In the genomic region with DNA sequence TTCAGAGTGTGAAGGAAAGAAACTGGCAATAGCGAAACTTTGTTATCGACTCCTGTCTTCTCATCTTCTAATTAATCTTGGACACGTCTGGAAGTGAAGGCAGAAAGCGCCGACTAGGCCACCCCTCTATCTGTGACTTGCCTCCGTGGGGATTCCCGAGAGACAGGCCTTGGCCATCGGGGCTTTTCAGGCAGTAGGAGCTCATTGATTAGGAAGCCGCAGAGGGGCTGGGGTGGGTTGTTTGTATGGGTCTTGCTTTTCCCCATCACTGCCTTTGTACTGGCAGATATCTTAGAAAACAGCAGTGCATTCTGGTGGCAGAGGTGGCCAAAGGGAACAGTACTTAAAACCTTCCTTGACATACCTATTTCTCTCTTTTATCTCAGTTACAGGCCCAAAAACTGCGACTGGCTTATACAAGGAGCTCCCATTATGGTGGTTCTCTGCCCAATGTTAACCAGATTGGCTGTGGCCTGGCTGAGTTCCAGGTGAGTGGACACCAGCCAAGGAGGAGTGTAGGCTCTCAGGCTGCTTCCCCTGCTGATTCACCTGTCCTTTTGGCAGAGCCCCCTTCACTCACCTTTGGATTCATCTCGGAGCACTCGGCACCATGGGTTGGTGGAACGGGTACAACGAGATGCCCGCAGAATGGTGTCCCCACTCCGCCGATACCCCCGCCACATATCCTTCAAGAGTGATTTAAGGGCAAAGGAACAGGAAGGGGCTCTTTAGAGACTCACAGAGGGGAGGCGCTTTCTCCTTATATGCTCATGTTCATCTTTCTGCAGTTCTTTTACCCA, we compare ENCODE assay signal across 17 mouse cellular contexts. TPM values are rescaled to one million over a fixed set of nuclear protein-coding genes. Genes with fewer than 3 reads are reported as not detected.
DNase-seq lines count a peak whose midpoint lies in the region; ATAC-seq and TF ChIP-seq lines count a peak whose summit lies in the region.
"Had no signal": no experiment of that assay in that cellular context is flagged by ENCODE, and none has a peak within 500 bp of the region (broad histone marks: within the 10 kb centered on the region; RNA-seq: fewer than 3 reads in every experiment).

No protein-coding gene starts in this region.

- no peak for ATAC-seq in liver, embryonic 11.5 days (replicated peaks; ENCODE audit: low FRiP score)
- ATAC-seq: forebrain, embryonic 14.5 days; inflammation-experienced regulatory T-cells, adult 6 months; lung, postnatal 0 days had no signal

- no peak for TF ChIP-seq POLR2A in liver, adult 2 months (IDR thresholded peaks at IDR 0.05; ENCODE audit: extremely low read depth, insufficient read depth, low read length)

- H3K9ac ChIP-seq in liver, adult 2 months (ENCODE audit: low read depth, low read length): no peak overlapping the region
- no peak overlapping the region for H3K9ac ChIP-seq in liver, embryonic 11.5 days (ENCODE audit: low read depth, low read length)
- H3K9ac ChIP-seq: liver, embryonic 13.5 days; midbrain, embryonic 12.5 days had no signal

- peaks cover 23% of the 10 kb centered on the region for H3K4me1 ChIP-seq in liver, adult 2 months (ENCODE audit: control insufficient read depth, insufficient read depth, low read length)
- peaks cover 12% of the 10 kb centered on the region for H3K4me1 ChIP-seq in liver, embryonic 11.5 days (replicated peaks; ENCODE audit: control insufficient read depth, insufficient read depth, low read length)

- H3K9me3 ChIP-seq in liver, embryonic 11.5 days (ENCODE audit: control insufficient read depth, low read length): no peaks in the 10 kb centered on the region
- H3K9me3 ChIP-seq: heart, embryonic 10.5 days; liver, embryonic 13.5 days; midbrain, embryonic 12.5 days had no signal

- H3K4me3 ChIP-seq in liver, adult 2 months (ENCODE audit: insufficient read depth, low read depth, low read length): no peak overlapping the region
- H3K4me3 ChIP-seq in liver, embryonic 11.5 days (ENCODE audit: low read depth, low read length): no peak overlapping the region
- H3K4me3 ChIP-seq: heart, embryonic 10.5 days; liver, embryonic 13.5 days; midbrain, embryonic 12.5 days had no signal

- no peaks in the 10 kb centered on the region for H3K27me3 ChIP-seq in liver, adult 2 months (ENCODE audit: control insufficient read depth, insufficient read depth, low read length)
- no peaks in the 10 kb centered on the region for H3K27me3 ChIP-seq in liver, embryonic 11.5 days (replicated peaks; ENCODE audit: control insufficient read depth, insufficient read depth, low read length)
- H3K27me3 ChIP-seq: liver, embryonic 13.5 days; midbrain, embryonic 12.5 days had no signal

- H3K4me2 ChIP-seq in liver, embryonic 11.5 days: no peak overlapping the region
- H3K4me2 ChIP-seq: liver, embryonic 13.5 days; midbrain, embryonic 12.5 days had no signal

- peaks cover 27% of the 10 kb centered on the region for H3K36me3 ChIP-seq in liver, adult 2 months (ENCODE audit: control insufficient read depth, insufficient read depth, low read length)
- H3K36me3 ChIP-seq in liver, embryonic 11.5 days (ENCODE audit: control insufficient read depth, insufficient read depth, low read length): peaks cover 18% of the 10 kb centered on the region

- WGBS in liver, adult 2 months: 85% methylated on average over 19 of the region's 19 CpGs
- WGBS in liver, embryonic 11.5 days: 90% methylated on average over 19 of the region's 19 CpGs

- H3K27ac ChIP-seq in liver, adult 2 months (replicated peaks; ENCODE audit: insufficient read depth, low read depth, low read length): peak overlapping the region; percentile 84
- no peak overlapping the region for H3K27ac ChIP-seq in liver, embryonic 11.5 days (ENCODE audit: low read depth, low read length)
- H3K27ac ChIP-seq: heart, embryonic 10.5 days; liver, embryonic 13.5 days; midbrain, embryonic 12.5 days had no signal

- no peak for TF ChIP-seq CTCF in liver, adult 2 months (IDR thresholded peaks at IDR 0.05; ENCODE audit: low read depth, low read length)

- DNase-seq in adrenal gland, postnatal 25 days: peak; percentile 68
- DNase-seq in adrenal gland, adult 18-20 months (ENCODE audit: low spot score in 2 of 2): no peak
- DNase-seq in liver, adult 2 months (ENCODE audit: extremely low read depth, low read depth, low spot score): peak; percentile 28
- DNase-seq in liver, embryonic 11.5 days (ENCODE audit: low spot score): no peak
- peak; percentile 98 for DNase-seq in cerebellum, adult 9-10 months
- DNase-seq in kidney, postnatal 36 days: peak; percentile 69 to 81
- DNase-seq in urinary bladder, postnatal 10 days (ENCODE audit: low spot score): no peak
- no peak for DNase-seq in spleen, postnatal 4 days (ENCODE audit: low spot score in 2 of 2)
- DNase-seq: heart, postnatal 36 days; liver, embryonic 13.5 days; right cerebral cortex, postnatal 14 days had no signal

- peaks cover 33% of the 10 kb centered on the region; the same call in 1 of the 2 replicates for H3K79me2 ChIP-seq in liver, adult 2 months (ENCODE audit: control insufficient read depth, insufficient read depth, low read length)

RNA-seq across cellular contexts. Expression of gene Crtc2, which starts 3.0 kb away (rescaled TPM):
- 46.7 and 57.8 TPM in 2 replicates for total RNA-seq in adrenal gland, postnatal 25 days (2021)
- total RNA-seq in adrenal gland, adult 18-20 months (2021): 10 to 100 TPM; 48.5 to 51.0 TPM
- 6.8 and 10.8 TPM in 2 replicates for total RNA-seq in liver, adult 2 months (2014; rRNA removed)
- polyA plus RNA-seq in liver, adult 2 months (2012; rRNA removed): 33.8 and 34.4 TPM in 2 replicates
- 12.5 and 14.8 TPM in 2 replicates for polyA plus RNA-seq in liver, embryonic 11.5 days (2014; fragmentation: Nextera tagmentation; extraction: Ambion mirVana)

RNA-seq across cellular contexts. Expression of gene Dennd4b, which starts 8.1 kb away (rescaled TPM):
- 9.0 and 10.7 TPM in 2 replicates for total RNA-seq in adrenal gland, postnatal 25 days (2021)
- 1 to 10 TPM; 8.6 to 9.1 TPM for total RNA-seq in adrenal gland, adult 18-20 months (2021)
- 2.2 and 2.8 TPM in 2 replicates for total RNA-seq in liver, adult 2 months (2014; rRNA removed)
- 4.7 and 9.2 TPM in 2 replicates for polyA plus RNA-seq in liver, adult 2 months (2012; rRNA removed)
- polyA plus RNA-seq in liver, embryonic 11.5 days (2014; fragmentation: Nextera tagmentation; extraction: Ambion mirVana): 4.9 and 7.5 TPM in 2 replicates

RNA-seq across cellular contexts. Expression of gene Slc39a1, which starts 9.0 kb away (rescaled TPM):
- 132 and 136 TPM in 2 replicates for total RNA-seq in adrenal gland, postnatal 25 days (2021)
- 100 to 1,000 TPM; 115 to 116 TPM for total RNA-seq in adrenal gland, adult 18-20 months (2021)
- 59.3 and 64.3 TPM in 2 replicates for total RNA-seq in liver, adult 2 months (2014; rRNA removed)
- polyA plus RNA-seq in liver, adult 2 months (2012; rRNA removed): 67.7 and 68.0 TPM in 2 replicates
- 48.7 and 57.5 TPM in 2 replicates for polyA plus RNA-seq in liver, embryonic 11.5 days (2014; fragmentation: Nextera tagmentation; extraction: Ambion mirVana)

RNA-seq across cellular contexts. Expression of gene Creb3l4, which starts 13.6 kb away (rescaled TPM):
- 0.85 TPM in 1 of 2 replicates, not detected in the other for total RNA-seq in adrenal gland, postnatal 25 days (2021)
- under 1 TPM; 0.36 to 0.38 TPM for total RNA-seq in adrenal gland, adult 18-20 months (2021)
- 0.09 and 0.13 TPM in 2 replicates for total RNA-seq in liver, adult 2 months (2014; rRNA removed)
- polyA plus RNA-seq in liver, adult 2 months (2012; rRNA removed): 0.12 and 0.16 TPM in 2 replicates
- 0.82 and 2.2 TPM in 2 replicates for polyA plus RNA-seq in liver, embryonic 11.5 days (2014; fragmentation: Nextera tagmentation; extraction: Ambion mirVana)
- total RNA-seq: gastrocnemius, adult 8-10 months; heart, postnatal 36 days had no signal
- polyA plus RNA-seq: inflammation-experienced regulatory T-cells, adult 6 months had no signal

RNA-seq across cellular contexts. Expression of gene Jtb, which starts 25.5 kb away (rescaled TPM):
- 68.6 and 72.3 TPM in 2 replicates for total RNA-seq in adrenal gland, postnatal 25 days (2021)
- 10 to 100 TPM; 66.2 to 72.2 TPM for total RNA-seq in adrenal gland, adult 18-20 months (2021)
- total RNA-seq in liver, adult 2 months (2014; rRNA removed): 44.9 and 57.5 TPM in 2 replicates
- 73.7 and 77.0 TPM in 2 replicates for polyA plus RNA-seq in liver, adult 2 months (2012; rRNA removed)
- polyA plus RNA-seq in liver, embryonic 11.5 days (2014; fragmentation: Nextera tagmentation; extraction: Ambion mirVana): 97.8 and 100.0 TPM in 2 replicates

Comparison
In these comparisons a context has a peak if more than half of its experiments do, and no peak if none do; other contexts are left out.
1. DNase-seq: peak in adrenal gland, postnatal 25 days (single experiment), liver, adult 2 months (single experiment), cerebellum, adult 9-10 months (single experiment) and kidney, postnatal 36 days (2 of 2); none in adrenal gland, adult 18-20 months (0 of 2), liver, embryonic 11.5 days (single experiment), urinary bladder, postnatal 10 days (single experiment) and spleen, postnatal 4 days (0 of 2).